Mouse (Mus musculus) testis, adult 2 months (tissue): ENCODE measurements around the gene Cux2.

ENCODE experiments used
- CTCF ChIP-seq: fragments of 200-500 bp; IDR thresholded peaks from 2 replicates; pipeline ENCODE4 v1.5.1; 2012; ENCODE audit warnings: low read depth, mild to moderate bottlenecking, inconsistent platforms, low read length, moderate library complexity; ENCODE audit not compliant: control insufficient read depth, insufficient read depth, insufficient replicate concordance
- POLR2A ChIP-seq: fragments of 200-500 bp; IDR thresholded peaks from 2 replicates; pipeline ENCODE4 v1.6.1; 2012; ENCODE audit warnings: low read depth, mild to moderate bottlenecking, inconsistent platforms, low read length, moderate library complexity; ENCODE audit not compliant: control insufficient read depth

GRCm38 (mm10) chr5:121848743-121849142, 201.2 kb downstream of the Cux2 start, which contains the start of gene Pheta1:
- peak; percentile 82 for TF ChIP-seq POLR2A
- no peak for TF ChIP-seq CTCF
